Mouse (Mus musculus) cerebellum, postnatal 36 days (tissue): ENCODE data around the gene Prr14.
A peak's percentile ranks its signal among the peaks of the same experiment; 100 is the strongest.

ENCODE experiments used
- DNase-seq, 2 experiments: peaks; one replicate each; pipeline ENCODE4 v3.0.0; 2021 to 2022; ENCODE audit warnings: mixed read lengths in 2 of 2

Gene Prr14

GRCm38 (mm10) chr7:127513016-127513390 lies 53.6 kb downstream of the Prr14 start:
- DNase-seq: peak in 1 of 2 experiments; percentile 24

- DNase-seq: no peak
Measured at GRCm38 (mm10) chr7:127513781-127514180, 54.4 kb downstream of the Prr14 start.

GRCm38 (mm10) chr7:127515846-127516245 lies 56.4 kb downstream of the Prr14 start:
- DNase-seq: peak; percentile 40 to 60

GRCm38 (mm10) chr7:127516344-127516743 lies 56.9 kb downstream of the Prr14 start:
- no peak for DNase-seq

GRCm38 (mm10) chr7:127519284-127519683 lies 59.9 kb downstream of the Prr14 start, which contains the start of gene Gm42715:
Gm42715 (plus strand) TSS chr7:127519584.
- no peak for DNase-seq
